Mouse (Mus musculus) myocyte (in vitro differentiated cells): ENCODE data around the gene 9330182O14Rik.

ENCODE experiments used
- E2F4 ChIP-seq: IDR thresholded peaks from one replicate; pipeline ENCODE4 v1.6.1; 2011; ENCODE audit warnings: mild to moderate bottlenecking, control low read depth, moderate library complexity; ENCODE audit not compliant: insufficient read depth
- MAX ChIP-seq: IDR thresholded peaks from one replicate; pipeline ENCODE4 v1.6.1; 2011; ENCODE audit warnings: low read depth, mild to moderate bottlenecking, control low read depth
- MYOD1 ChIP-seq, 3 experiments: IDR thresholded peaks; one replicate each; pipeline ENCODE4 v1.6.1; 2011; ENCODE audit warnings: control low read depth in 2 of 3, low read depth in 2 of 3, mild to moderate bottlenecking in 2 of 3, moderate library complexity in 1 of 3; ENCODE audit not compliant: insufficient read length in 2 of 3, control insufficient read depth in 1 of 3
- MYOG ChIP-seq, 3 experiments: IDR thresholded peaks; one replicate each; pipeline ENCODE4 v1.6.1; 2011; ENCODE audit warnings: control low read depth in 2 of 3, low read depth in 2 of 3, mild to moderate bottlenecking in 2 of 3; ENCODE audit not compliant: insufficient read length in 2 of 3, control insufficient read depth in 1 of 3, insufficient read depth in 1 of 3
- POLR2A ChIP-seq: IDR thresholded peaks from one replicate; pipeline ENCODE4 v1.6.1; 2011; ENCODE audit warnings: low read depth, mild to moderate bottlenecking, control low read depth, moderate library complexity; ENCODE audit not compliant: insufficient read length
- REST ChIP-seq: IDR thresholded peaks from one replicate; pipeline ENCODE4 v1.6.1; 2011; ENCODE audit warnings: mild to moderate bottlenecking, control low read depth, moderate library complexity; ENCODE audit not compliant: insufficient read depth, insufficient read length
- TCF12 ChIP-seq: IDR thresholded peaks from one replicate; pipeline ENCODE4 v1.6.1; 2011; ENCODE audit warnings: mild to moderate bottlenecking, control low read depth; ENCODE audit not compliant: poor library complexity, insufficient read depth, severe bottlenecking
- TCF3 ChIP-seq: IDR thresholded peaks from one replicate; pipeline ENCODE4 v1.6.1; 2011; ENCODE audit warnings: low read depth, control low read depth; ENCODE audit not compliant: insufficient read length
- USF1 ChIP-seq: IDR thresholded peaks from one replicate; pipeline ENCODE4 v1.6.1; 2011; ENCODE audit warnings: low read depth, mild to moderate bottlenecking, control low read depth, moderate library complexity

DNA sequence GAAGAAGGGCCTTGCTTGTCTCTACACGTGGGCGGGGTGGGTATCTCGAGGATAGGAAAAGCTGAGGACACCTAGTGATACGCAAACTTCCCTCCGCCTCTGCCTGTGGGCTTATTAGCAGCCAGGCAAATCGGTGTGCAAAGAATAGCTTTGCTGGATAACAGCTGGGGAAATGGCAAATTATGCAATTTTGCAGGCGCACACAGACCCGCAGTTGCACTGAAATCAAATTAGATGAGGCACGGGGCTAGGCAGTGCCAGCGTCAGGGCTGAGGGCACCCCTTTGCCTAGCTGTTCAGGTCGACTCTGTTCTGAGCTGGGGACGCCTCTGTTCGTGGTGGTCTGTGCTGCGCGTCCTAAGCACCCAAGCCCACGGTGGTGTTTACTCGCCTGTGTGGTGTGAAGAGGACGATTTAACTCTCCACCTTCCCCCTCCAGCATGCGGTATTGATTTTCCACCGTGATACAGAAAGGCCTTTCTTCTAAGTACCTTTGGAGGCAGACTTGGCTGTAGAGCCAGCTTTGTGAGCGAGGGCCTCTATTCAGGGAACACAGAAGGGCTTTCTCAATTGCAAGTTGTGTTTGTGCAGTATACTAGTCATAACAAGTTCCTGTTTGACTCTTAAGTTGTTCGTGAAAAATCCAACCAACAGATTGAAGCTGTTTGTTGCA, 19.4 kb upstream of the 9330182O14Rik start:
- TF ChIP-seq POLR2A: no peak
- TF ChIP-seq E2F4: no peak
- no peak for TF ChIP-seq REST
- no peak for TF ChIP-seq USF1
- TF ChIP-seq MAX: no peak
- no peak for TF ChIP-seq TCF12
- TF ChIP-seq MYOG (IDR thresholded peaks at IDR 0.05; ENCODE audit: control insufficient read depth in 1 of 3, insufficient read depth in 1 of 3, insufficient read length in 2 of 3, low read depth in 2 of 3): no peak
- no peak for TF ChIP-seq TCF3
- no peak for TF ChIP-seq MYOD1 (IDR thresholded peaks at IDR 0.05; ENCODE audit: control insufficient read depth in 1 of 3, insufficient read length in 2 of 3, low read depth in 2 of 3)
